ENCODE assay signal across 19 mouse cellular contexts in genomic region chr11:116928031-116928430, GRCm38 (mm10). TPM values are rescaled to one million over a fixed set of nuclear protein-coding genes. Genes with fewer than 3 reads are reported as not detected.
"Had no signal": no experiment of that assay in that cellular context is flagged by ENCODE, and none has a peak within 500 bp of the region (broad histone marks: within the 10 kb centered on the region; RNA-seq: fewer than 3 reads in every experiment).

No protein-coding gene starts in this region.

- H3K27ac ChIP-seq: midbrain, embryonic 13.5 days; midbrain, embryonic 15.5 days; neural tube, embryonic 13.5 days; neural tube, embryonic 15.5 days had no signal

- DNase-seq: lung, adult 18-20 months; lung, embryonic 14.5 days; lung, postnatal 10 days; lung, postnatal 4 days; retina, postnatal 1 day; right cerebral cortex, adult 18-20 months; right cerebral cortex, postnatal 25 days; right cerebral cortex, postnatal 4 days; spleen, adult 18-20 months; thymus, adult 18-20 months; thymus, postnatal 14 days; thymus, postnatal 36 days had no signal

- H3K27me3 ChIP-seq: midbrain, embryonic 13.5 days; midbrain, embryonic 15.5 days; neural tube, embryonic 13.5 days; neural tube, embryonic 15.5 days had no signal

- H3K9me3 ChIP-seq: midbrain, embryonic 13.5 days; midbrain, embryonic 15.5 days; neural tube, embryonic 13.5 days; neural tube, embryonic 15.5 days had no signal

- H3K9ac ChIP-seq: lung, embryonic 14.5 days; midbrain, embryonic 13.5 days; midbrain, embryonic 15.5 days; neural tube, embryonic 13.5 days; neural tube, embryonic 15.5 days had no signal

- H3K4me1 ChIP-seq: neural tube, embryonic 15.5 days had no signal

- H3K4me2 ChIP-seq: lung, embryonic 14.5 days; midbrain, embryonic 11.5 days; midbrain, embryonic 13.5 days; midbrain, embryonic 15.5 days; neural tube, embryonic 13.5 days; neural tube, embryonic 15.5 days had no signal

- H3K4me3 ChIP-seq: midbrain, embryonic 13.5 days; midbrain, embryonic 15.5 days; myocyte; neural tube, embryonic 13.5 days; neural tube, embryonic 15.5 days had no signal

- ATAC-seq: midbrain, embryonic 13.5 days; midbrain, embryonic 15.5 days had no signal

RNA-seq across cellular contexts. Expression of gene Mgat5b, which starts 9.4 kb away (rescaled TPM):
- total RNA-seq: megakaryocyte-erythroid progenitor cell, adult 5-6 weeks had no signal
- polyA plus RNA-seq: myocyte had no signal
